Mouse (Mus musculus): ENCODE results near the gene Pprc1.

DNA sequence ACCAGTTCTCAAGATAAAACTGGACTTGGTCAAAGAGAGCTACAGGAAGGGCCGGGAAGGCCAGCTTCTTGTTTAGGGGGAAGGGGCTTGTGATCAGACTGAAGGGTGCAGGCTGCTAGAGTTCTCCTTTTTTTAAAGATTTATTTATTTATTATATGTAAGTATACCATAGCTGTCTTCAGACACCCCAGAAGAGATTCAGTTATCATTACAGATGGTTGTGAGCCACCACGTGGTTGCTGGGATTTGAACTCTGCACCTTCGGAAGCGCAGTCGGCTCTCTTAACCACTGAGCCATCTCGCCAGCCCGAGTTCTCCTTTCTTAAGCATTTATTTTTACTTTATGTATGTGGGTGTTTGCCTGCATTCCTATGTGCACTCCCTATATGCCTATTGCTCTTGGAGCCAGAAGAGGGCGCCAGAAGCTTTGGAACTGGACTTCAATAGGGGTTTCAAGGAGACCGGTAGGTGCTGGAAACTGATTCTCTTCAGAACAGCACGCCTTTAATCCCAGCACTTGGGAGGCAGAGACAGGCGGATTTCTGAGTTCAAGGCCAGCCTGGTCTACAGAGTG lies 15.9 kb upstream of the Pprc1 start:
- no peak for TF ChIP-seq CTCF (IDR thresholded peaks at IDR 0.05; ENCODE audit: insufficient read depth, low read depth, low read length)
- TF ChIP-seq POLR2A (IDR thresholded peaks at IDR 0.05; ENCODE audit: insufficient read depth, low read depth, low read length): no peak
